Mouse (Mus musculus) adipocyte (in vitro differentiated cells): ENCODE results near the gene Kars.

Source experiments
- DNase-seq: peaks from one replicate; pipeline ENCODE4 v3.0.0-alpha.2; 2016; ENCODE audit warnings: low spot score

Kars gene

DNA sequence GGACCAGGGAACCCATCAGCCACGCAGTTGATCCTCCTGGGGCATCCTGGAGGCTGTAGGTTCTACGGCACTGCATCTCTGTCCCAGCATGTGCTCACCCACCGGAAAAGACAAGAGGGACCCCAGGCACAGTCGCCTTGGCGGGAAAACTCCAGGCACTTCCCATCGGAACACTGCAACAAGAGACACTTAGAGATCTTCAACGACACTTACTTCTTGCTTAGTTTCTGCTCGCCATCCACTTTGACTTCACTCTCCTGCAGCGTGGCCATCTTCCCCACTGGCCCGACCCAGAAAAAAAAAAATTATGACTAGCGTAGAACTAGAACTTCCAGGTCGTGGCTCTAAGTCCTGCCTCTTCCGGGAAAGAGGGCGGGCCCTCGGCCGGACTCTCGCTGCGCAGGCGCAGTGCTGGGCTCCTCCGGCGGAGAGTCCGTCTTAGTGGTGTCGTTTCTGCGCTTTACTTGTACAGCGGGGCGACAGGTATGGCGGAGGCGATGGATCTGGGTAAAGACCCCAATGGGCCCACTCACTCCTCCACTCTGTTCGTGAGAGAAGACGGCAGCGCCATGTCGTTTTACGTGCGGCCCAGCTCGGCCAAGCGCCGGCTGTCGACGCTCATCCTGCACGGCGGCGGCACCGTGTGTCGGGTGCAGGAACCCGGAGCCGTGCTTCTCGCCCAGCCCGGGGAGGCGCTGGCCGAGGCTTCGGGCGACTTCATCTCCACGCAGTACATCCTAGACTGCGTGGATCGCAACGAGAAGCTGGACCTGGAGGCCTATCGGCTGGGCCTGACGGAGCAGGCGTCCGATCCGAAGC, at the start of gene Kars, which contains the start of gene Terf2ip:
Gene Kars, minus strand, starts transcription at position 327 of the 819 bp plus-strand sequence.
Gene Terf2ip, plus strand, starts transcription at position 402 of the 819 bp plus-strand sequence.
- DNase-seq = peak; percentile 97

DNA sequence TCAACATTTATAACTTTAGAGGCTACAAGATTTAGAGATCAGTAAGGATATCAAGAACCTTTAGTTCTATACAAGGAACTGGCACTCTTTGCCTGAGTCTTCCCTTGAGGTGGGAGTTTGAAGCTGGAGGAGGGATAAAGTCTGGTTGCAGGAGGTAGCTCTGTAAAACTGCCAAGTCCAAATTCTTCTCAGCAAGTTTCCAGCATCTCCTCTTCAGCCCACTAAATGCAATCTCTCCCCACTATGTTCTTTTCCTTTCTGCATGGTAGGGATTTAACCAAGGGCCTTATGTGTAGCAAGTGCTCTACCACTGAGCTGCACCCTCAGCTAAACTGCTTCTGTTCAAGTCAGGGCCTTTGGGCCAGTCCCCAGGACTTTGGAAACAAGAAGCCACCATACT, 43.3 kb upstream of the Kars start:
- no peak for DNase-seq

DNA sequence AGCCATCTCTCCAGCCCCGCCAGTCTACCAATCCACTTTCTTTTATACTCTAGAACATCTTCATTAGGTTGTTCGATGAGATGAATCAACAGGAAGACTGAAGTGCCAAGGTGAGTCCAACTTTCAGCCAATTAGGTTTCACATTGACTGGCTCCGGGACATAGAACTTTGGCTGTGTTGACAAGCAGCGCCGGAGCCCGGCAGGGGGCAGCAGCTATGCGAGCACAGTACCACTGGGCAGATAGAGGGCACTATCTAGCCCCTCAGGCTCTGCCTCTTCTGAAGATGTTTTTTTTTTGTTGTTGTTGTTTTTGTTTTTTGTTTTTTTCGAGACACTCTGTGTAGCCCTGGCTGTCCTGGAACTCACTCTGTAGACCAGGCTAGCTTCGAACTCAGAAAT, 40.4 kb upstream of the Kars start:
- DNase-seq = no peak

- no peak for DNase-seq
These were observed 38.9 kb upstream of the Kars start for GRCm38 (mm10) chr8:112049984-112050383.

GRCm38 (mm10) chr8:112048293-112048692, 37.2 kb upstream of the Kars start:
- no peak for DNase-seq

DNA sequence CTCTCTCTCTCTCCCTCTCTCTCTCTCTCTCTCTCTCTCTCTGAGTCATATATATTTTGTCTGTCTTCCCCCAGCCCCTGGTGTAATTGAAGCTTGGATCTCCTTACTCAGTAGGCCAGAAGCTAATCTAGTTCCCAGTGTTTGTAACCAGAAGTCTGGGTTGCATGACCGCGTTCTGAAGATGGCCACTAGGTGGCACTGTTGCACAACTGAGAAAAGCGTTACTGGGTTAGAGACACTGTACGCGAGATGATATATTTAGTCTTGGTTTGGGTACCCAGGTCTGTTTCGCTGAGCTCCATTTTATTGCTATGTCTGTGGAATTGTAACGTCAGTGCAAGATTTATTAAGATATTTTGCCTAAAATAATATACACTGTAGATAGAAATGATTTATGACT, 34.8 kb upstream of the Kars start:
- peak; percentile 92 for DNase-seq

- no peak for DNase-seq
These were observed 34.1 kb upstream of the Kars start for GRCm38 (mm10) chr8:112045182-112045581.

DNA sequence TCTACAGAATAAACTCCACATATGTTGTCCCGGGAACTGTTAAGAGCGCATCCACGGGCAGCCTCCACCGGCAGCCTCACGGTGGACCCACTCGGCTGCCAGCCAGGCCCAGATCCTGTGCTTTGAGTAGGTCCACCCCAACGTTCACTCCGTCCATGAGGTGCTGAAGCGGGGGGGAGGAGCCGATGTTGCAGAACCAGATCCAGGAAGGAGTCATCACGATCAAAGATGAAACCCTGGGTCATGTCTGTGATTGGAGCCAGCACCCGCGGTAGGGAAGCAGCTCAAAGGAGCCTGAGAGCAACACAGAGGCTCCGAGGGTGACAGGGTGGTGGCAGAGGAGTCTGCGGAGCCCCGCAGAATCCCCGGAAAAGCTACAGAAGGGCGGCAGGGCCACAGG, 26.4 kb upstream of the Kars start:
- DNase-seq = no peak

- DNase-seq = peak; percentile 88
These were observed 23.5 kb upstream of the Kars start for GRCm38 (mm10) chr8:112034603-112035002.

DNA sequence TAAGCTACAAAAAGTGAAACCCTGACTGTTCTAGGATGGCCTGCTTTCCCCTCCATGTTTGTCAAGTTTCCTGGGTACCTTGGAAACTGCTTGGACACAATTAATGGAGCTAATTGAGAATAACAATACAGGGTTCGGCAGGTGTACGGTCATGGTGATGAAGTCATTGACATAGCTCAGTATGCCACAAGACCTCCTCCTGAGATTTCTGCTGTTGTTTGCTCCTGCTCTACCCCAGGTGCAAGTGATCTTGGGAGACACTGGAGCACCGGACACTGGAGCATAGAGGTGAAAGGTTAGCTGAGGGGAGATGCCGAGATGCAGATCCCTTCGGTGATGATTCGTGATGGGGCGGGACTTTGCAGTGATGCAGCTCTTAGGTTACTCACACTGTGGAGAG, 21.9 kb upstream of the Kars start:
- DNase-seq = no peak

DNA sequence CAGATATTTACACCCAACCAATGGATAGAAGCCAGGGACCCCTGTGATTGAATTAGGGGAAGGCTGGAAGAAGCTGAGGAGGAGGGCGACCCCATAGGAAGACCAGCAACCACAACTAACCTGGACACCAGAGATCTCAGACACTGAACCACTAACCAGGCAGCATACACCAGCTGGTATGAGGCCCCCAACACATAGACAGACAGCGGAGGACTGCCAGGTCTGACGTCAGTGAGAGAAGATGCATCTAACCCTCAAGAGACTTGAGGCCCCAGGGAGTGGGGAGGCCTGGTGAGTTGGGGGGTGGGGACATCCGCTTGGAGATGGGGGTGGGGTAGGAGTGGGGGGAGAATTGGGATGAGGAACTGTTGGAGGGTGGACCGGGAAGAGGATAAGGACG, 19.5 kb upstream of the Kars start:
- DNase-seq = no peak

GRCm38 (mm10) chr8:112029455-112029854, 18.3 kb upstream of the Kars start:
- no peak for DNase-seq

DNA sequence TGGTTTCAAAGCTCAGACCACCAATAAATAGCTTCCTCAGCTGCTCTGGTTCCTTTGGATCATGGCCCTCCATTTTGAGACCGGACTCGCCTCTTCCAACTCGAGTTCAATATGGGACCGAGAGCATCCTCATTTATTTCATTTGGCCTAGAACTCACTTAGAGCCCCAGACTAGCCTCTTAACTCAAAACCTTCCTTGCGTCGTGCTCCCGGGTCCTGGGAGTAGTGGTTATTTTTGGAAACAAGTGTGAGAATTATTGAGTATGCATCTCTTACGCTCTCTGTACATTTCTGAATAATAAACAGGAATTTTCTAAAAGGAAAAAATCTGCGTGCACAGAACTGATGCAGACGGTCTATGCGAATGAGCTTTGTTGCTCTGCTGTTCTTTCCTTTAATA, 3.8 kb upstream of the Kars start, which contains the start of gene Gm6793:
Gene Gm6793, minus strand, starts transcription at position 101 of the 400 bp plus-strand sequence.
- no peak for DNase-seq

GRCm38 (mm10) chr8:112011816-112012242, 706 bp upstream of the Kars start:
- DNase-seq = peak; percentile 39

GRCm38 (mm10) chr8:112009558-112009957, 1.6 kb downstream of the Kars start:
- DNase-seq = no peak

GRCm38 (mm10) chr8:112007669-112008068, 3.5 kb downstream of the Kars start:
- no peak for DNase-seq

- DNase-seq = no peak
These were observed 5.5 kb downstream of the Kars start for GRCm38 (mm10) chr8:112005601-112006000.

DNA sequence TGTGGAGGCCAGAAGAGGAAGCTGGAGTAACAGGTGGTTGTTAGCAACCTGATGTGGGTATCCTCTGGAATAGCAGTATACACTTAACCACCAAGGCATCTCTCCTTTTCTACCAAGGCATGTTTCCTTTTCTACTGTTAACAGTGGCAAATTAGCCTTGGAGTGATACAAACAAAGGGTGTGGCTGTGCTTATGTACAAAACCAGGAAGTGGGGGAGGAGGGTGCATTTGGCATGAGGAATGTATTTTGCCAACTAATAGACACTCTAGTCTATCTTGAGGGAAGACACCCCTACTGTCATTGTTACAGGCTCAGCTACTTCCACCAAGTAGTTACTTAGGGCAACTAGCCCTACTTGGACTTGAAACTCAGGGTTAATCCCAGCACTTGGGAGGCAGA, 6.4 kb downstream of the Kars start:
- DNase-seq = no peak

GRCm38 (mm10) chr8:111992703-111993039, 18.5 kb downstream of the Kars start:
- no peak for DNase-seq

DNA sequence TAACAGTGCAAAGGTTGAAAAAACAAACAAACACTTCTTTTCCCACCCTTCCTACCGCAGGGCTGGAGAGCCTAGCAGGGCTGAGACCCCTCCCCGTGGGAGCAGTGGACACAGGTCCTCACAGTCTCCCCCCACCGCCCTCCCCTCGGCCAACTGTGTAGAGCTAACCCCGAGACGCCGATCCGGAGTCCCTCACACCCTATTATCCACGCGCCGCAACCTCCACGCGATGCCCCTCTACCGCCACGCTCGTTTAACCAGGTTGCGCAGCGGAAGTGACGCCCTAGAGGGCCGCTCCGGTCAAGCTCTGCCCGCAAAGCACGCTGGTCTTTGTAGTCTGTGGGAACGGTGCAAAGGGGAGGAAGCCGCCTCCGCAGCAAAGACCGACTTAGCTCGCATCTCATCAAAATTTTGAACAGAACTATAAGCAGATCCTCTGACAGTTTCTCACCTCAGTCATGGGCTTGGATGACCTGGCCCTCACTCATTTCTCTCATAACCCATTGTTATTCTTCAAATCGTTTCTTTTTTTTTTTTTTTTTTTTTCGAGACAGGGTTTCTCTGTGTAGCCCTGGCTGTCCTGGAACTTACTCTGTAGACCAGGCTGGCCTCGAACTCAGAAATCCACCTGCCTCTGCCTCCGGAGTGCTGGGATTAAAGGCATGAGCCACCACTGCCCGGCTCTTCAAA, 19.0 kb downstream of the Kars start, which contains the start of gene Adat1:
Gene Adat1, minus strand, starts transcription at position 290 of the 690 bp plus-strand sequence.
- DNase-seq = peak; percentile 88

- DNase-seq = no peak
These were observed 19.8 kb downstream of the Kars start for GRCm38 (mm10) chr8:111991278-111991677.

DNA sequence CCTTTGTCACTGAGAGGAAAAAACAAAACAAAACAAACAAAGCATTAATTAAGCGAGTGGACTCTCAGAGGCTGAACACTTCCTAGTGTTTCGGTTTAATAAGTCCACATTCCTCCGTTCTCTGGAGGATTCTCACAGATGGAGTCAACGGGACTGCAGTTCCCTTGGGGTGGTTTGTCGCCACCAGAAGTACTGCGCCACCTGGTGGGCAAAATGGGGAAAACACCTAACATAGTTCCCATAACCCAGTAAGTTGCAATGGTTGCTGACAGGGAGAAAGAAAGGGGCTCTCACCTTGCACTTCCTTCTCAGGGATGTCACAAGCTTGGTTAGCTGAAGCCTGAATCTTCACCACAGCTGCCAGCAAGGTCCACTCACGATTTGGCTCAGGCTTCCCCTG, 21.2 kb downstream of the Kars start:
- DNase-seq = peak; percentile 90

- no peak for DNase-seq
These were observed 26.6 kb downstream of the Kars start for GRCm38 (mm10) chr8:111984511-111984910.
